Mouse (Mus musculus): ENCODE data around the gene Trnt1. TPM values are rescaled to one million over a fixed set of nuclear protein-coding genes. Genes with fewer than 3 reads are reported as not detected.

Gene Trnt1
- total RNA-seq, 2 experiments from 2014 or later = 65.1 to 67.3 TPM

- DNase-seq (ENCODE audit: low spot score in 2 of 2) = no peak
These were observed 458 bp downstream of the Trnt1 start for GRCm38 (mm10) chr6:106769290-106769866.

- DNase-seq (ENCODE audit: low spot score in 2 of 2) = no peak
These were observed 1.1 kb downstream of the Trnt1 start for GRCm38 (mm10) chr6:106770046-106770445.

- no peak for DNase-seq (ENCODE audit: low spot score in 2 of 2)
These were observed 18.2 kb downstream of the Trnt1 start for GRCm38 (mm10) chr6:106787138-106787537.

- DNase-seq (ENCODE audit: low spot score in 2 of 2) = no peak
These were observed 22.5 kb downstream of the Trnt1 start for GRCm38 (mm10) chr6:106791429-106791828.

GRCm38 (mm10) chr6:106792486-106792885 lies 23.6 kb downstream of the Trnt1 start:
- DNase-seq (ENCODE audit: low spot score in 2 of 2) = no peak

- no peak for DNase-seq (ENCODE audit: low spot score in 2 of 2)
These were observed 24.2 kb downstream of the Trnt1 start for GRCm38 (mm10) chr6:106793088-106793487.

- no peak for DNase-seq (ENCODE audit: low spot score in 2 of 2)
These were observed 24.7 kb downstream of the Trnt1 start for GRCm38 (mm10) chr6:106793621-106794020.

- no peak for DNase-seq (ENCODE audit: low spot score in 2 of 2)
These were observed 25.3 kb downstream of the Trnt1 start for GRCm38 (mm10) chr6:106794094-106794814.

- peak; percentile 80 to 89 for DNase-seq (ENCODE audit: low spot score in 2 of 2)
These were observed 30.7 kb downstream of the Trnt1 start, which contains the start of gene Crbn for GRCm38 (mm10) chr6:106799333-106800226. Gene Crbn (minus strand): TSS chr6:106800077.

- DNase-seq (ENCODE audit: low spot score in 2 of 2) = no peak
These were observed 31.3 kb downstream of the Trnt1 start for GRCm38 (mm10) chr6:106800227-106800557.

GRCm38 (mm10) chr6:106804904-106805303 lies 36.0 kb downstream of the Trnt1 start:
- DNase-seq (ENCODE audit: low spot score in 2 of 2) = no peak

- no peak for DNase-seq (ENCODE audit: low spot score in 2 of 2)
These were observed 40.2 kb downstream of the Trnt1 start for GRCm38 (mm10) chr6:106809161-106809560.

- DNase-seq (ENCODE audit: low spot score in 2 of 2) = no peak
These were observed 41.8 kb downstream of the Trnt1 start for GRCm38 (mm10) chr6:106810686-106811085.

GRCm38 (mm10) chr6:106819246-106819645 lies 50.3 kb downstream of the Trnt1 start:
- no peak for DNase-seq (ENCODE audit: low spot score in 2 of 2)

- no peak for DNase-seq (ENCODE audit: low spot score in 2 of 2)
These were observed 51.0 kb downstream of the Trnt1 start for GRCm38 (mm10) chr6:106819906-106820305.

GRCm38 (mm10) chr6:106820566-106820965 lies 51.6 kb downstream of the Trnt1 start:
- no peak for DNase-seq (ENCODE audit: low spot score in 2 of 2)

GRCm38 (mm10) chr6:106822329-106822728 lies 53.4 kb downstream of the Trnt1 start:
- DNase-seq (ENCODE audit: low spot score in 2 of 2) = no peak

Other genes starting within 250 kb of the Trnt1 start
- not detected for gene Il5ra, start 20.1 kb upstream of the Trnt1 start, total RNA-seq (2021)
- gene Crbn, start 31.0 kb downstream of the Trnt1 start, total RNA-seq (2021) = 10 to 100 TPM; 70.7 to 71.7 TPM